Mouse (Mus musculus) heart, embryonic 15.5 days (tissue): ENCODE results near the gene Adam17. TPM values are rescaled to one million over a fixed set of nuclear protein-coding genes. Genes with fewer than 3 reads are reported as not detected.

Experiments used
- ATAC-seq: fragments of 200-750 bp; cut with Nextera tagmentation; replicated peaks from 2 replicates; pipeline ENCODE4 v1.8.0; 2017; ENCODE audit warnings: low read depth, moderate TSS enrichment; ENCODE audit not compliant: insufficient number of reproducible peaks, insufficient read depth, low FRiP score
- H3K27ac ChIP-seq: fragments of 300-500 bp; sonication (generic); 2 replicates; pipeline ENCODE4 v1.5.1; 2015; ENCODE audit warnings: mild to moderate bottlenecking, inconsistent platforms
- H3K27me3 ChIP-seq: fragments of 300-500 bp; sonication (generic); 2 replicates; pipeline ENCODE4 v1.6.1; 2015; ENCODE audit warnings: inconsistent platforms
- H3K36me3 ChIP-seq: fragments of 300-500 bp; sonication (generic); 2 replicates; pipeline ENCODE4 v1.6.1; 2015; ENCODE audit warnings: mild to moderate bottlenecking, inconsistent platforms
- H3K4me1 ChIP-seq: fragments of 300-500 bp; sonication (generic); replicated peaks from 2 replicates; pipeline ENCODE4 v1.6.1; 2015; ENCODE audit warnings: inconsistent platforms
- H3K4me2 ChIP-seq: fragments of 300-500 bp; sonication (generic); 2 replicates; pipeline ENCODE4 v1.6.1; 2015; ENCODE audit warnings: inconsistent platforms, mild to moderate bottlenecking, moderate library complexity
- H3K4me3 ChIP-seq: fragments of 300-500 bp; sonication (generic); 2 replicates; pipeline ENCODE4 v1.5.1; 2015; ENCODE audit warnings: mild to moderate bottlenecking, inconsistent platforms
- H3K9ac ChIP-seq: fragments of 300-500 bp; sonication (generic); 2 replicates; pipeline ENCODE4 v1.6.1; 2015; ENCODE audit warnings: mild to moderate bottlenecking, inconsistent platforms
- H3K9me3 ChIP-seq: fragments of 300-500 bp; sonication (generic); replicated peaks from 2 replicates; pipeline ENCODE4 v1.6.1; 2016; ENCODE audit warnings: inconsistent platforms
- WGBS: fragments of 180-500 bp; shearing (Covaris S2); methylation state at CpG from one replicate; pipeline ENCODE4 v1.1.7; 2015; ENCODE audit warnings: mixed read lengths; 5-methylcytosine and 5-hydroxymethylcytosine counted together
- polyA plus RNA-seq: library from polyadenylated mRNA; unstranded; fragments of >200 nt; fragmentation: Nextera tagmentation; extraction: Ambion mirVana; gene quantifications from 2 replicates; pipeline ENCODE4 v1.2.1, GENCODE M21; 2015

Gene Adam17
- polyA plus RNA-seq, 1 experiment from 2014 or later = 25.1 TPM

- peak within 1 kb of the TSS; percentile 96 for H3K9ac ChIP-seq
- 55% methylated on average over 11 of the region's 11 CpGs for WGBS
- H3K9me3 ChIP-seq = no peaks in the 10 kb centered on the region
- peak within 1 kb of the TSS; percentile 97 for H3K4me3 ChIP-seq
- H3K4me2 ChIP-seq = peak within 1 kb of the TSS; percentile 89
- no peaks in the 10 kb centered on the region for H3K36me3 ChIP-seq
- no peak for ATAC-seq
- no peaks in the 10 kb centered on the region for H3K27me3 ChIP-seq
- peaks cover 26% of the 10 kb centered on the region for H3K4me1 ChIP-seq
- H3K27ac ChIP-seq = peak within 1 kb of the TSS; percentile 92
Measured at GRCm38 (mm10) chr12:21284761-21285441, 88.5 kb downstream of the Adam17 start, which contains the start of gene Cpsf3. Gene Cpsf3 (plus strand): TSS chr12:21285391.

- Histone ChIP-seq H3K4me1 (no peaks in the 10 kb centered on the region), H3K27ac (no peak overlapping the region), H3K4me2 (no peak overlapping the region), H3K27me3 (no peaks in the 10 kb centered on the region), H3K36me3 (peaks cover 18% of the 10 kb centered on the region), H3K9ac (no peak overlapping the region), H3K4me3 (no peak overlapping the region), H3K9me3 (no peaks in the 10 kb centered on the region)
- ATAC-seq = no peak
- WGBS = 73% methylated on average over 1 of the region's 1 CpGs
Measured at GRCm38 (mm10) chr12:21277352-21277864, 96.0 kb downstream of the Adam17 start.

GRCm38 (mm10) chr12:21274446-21274845 is 99.0 kb downstream of the Adam17 start:
- H3K9me3 ChIP-seq = no peaks in the 10 kb centered on the region
- H3K27ac ChIP-seq = no peak overlapping the region
- no peaks in the 10 kb centered on the region for H3K27me3 ChIP-seq
- peaks cover 41% of the 10 kb centered on the region for H3K36me3 ChIP-seq
- H3K4me1 ChIP-seq = no peaks in the 10 kb centered on the region
- ATAC-seq = no peak
- H3K4me3 ChIP-seq = no peak overlapping the region
- no peak overlapping the region for H3K4me2 ChIP-seq
- 78% methylated on average over 7 of the region's 7 CpGs for WGBS
- no peak overlapping the region for H3K9ac ChIP-seq

Other genes with a start within 250 kb of the Adam17 start
- 63.1 and 69.1 TPM in 2 replicates for gene Cpsf3, start 88.2 kb downstream of the Adam17 start, polyA plus RNA-seq
- 35.0 and 38.7 TPM in 2 replicates for gene Itgb1bp1, start 87.3 kb downstream of the Adam17 start, polyA plus RNA-seq
- gene Iah1, start 57.2 kb downstream of the Adam17 start, polyA plus RNA-seq = 37.7 and 38.7 TPM in 2 replicates
- 365 and 366 TPM in 2 replicates for gene Ywhaq, start 44.0 kb upstream of the Adam17 start, polyA plus RNA-seq